Mouse (Mus musculus): Measurements from ENCODE around the gene Dennd1c.
"Not testable (repeated sequence)": the region's sequence is repeated elsewhere in the genome, so short reads cannot be mapped to it uniquely, and the experiment has no call there.

Dennd1c gene

GRCm38 (mm10) chr17:57051679-57052078 is 26.6 kb downstream of the Dennd1c start:
- in situ Hi-C loops (cut with MboI, MseI), result not testable (repeated sequence)

- in situ Hi-C loops (cut with MboI, MseI), result no loop called here
Measured at GRCm38 (mm10) chr17:57048816-57049215, 29.5 kb downstream of the Dennd1c start.

DNA sequence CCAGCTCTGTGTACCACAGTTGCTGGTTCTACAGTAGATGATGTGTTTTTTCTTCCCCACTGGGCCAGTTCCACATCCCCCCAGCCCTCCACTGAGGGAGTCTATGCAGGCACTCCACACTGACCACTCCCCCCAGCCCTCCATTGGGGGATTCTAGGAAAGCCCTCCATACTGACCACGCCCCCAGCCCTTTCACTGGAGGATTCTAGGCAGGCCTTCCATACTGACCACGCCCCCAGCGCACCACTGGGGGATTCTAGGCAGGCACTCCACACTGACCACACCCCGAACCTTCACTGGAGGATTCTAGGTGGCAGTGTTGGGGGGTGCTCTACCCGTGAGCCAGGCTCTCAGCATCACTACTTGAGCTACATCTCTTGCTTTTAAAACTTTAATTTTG is 30.9 kb downstream of the Dennd1c start:
- in situ Hi-C loops (cut with MboI, MseI), result no loop called here

GRCm38 (mm10) chr17:57041554-57041953 is 36.8 kb downstream of the Dennd1c start, which contains the start of gene Slc25a41:
Gene Slc25a41, minus strand, starts transcription at chr17:57041654.
- in situ Hi-C loops (cut with MboI, MseI), result no loop called here

DNA sequence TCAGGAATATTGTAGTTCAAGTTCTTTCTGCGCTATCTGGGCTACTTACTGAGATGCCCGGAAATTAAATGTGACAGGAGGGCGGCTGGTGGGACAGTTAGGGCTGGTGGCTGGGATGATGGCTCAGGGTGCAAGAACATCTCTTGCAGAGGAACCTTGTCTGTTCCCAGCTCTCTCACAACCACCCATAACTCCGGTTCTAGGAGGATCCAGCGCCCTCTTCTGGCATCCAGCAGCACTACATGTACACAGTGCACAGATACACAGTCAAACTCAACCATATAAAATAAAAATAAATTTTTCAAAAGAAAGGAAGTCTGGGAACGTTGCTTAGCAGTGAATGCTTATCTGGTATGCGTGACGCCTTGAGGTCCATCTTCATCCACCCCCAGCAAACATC is 39.3 kb downstream of the Dennd1c start:
- in situ Hi-C loops (cut with MboI, MseI), result no loop called here

DNA sequence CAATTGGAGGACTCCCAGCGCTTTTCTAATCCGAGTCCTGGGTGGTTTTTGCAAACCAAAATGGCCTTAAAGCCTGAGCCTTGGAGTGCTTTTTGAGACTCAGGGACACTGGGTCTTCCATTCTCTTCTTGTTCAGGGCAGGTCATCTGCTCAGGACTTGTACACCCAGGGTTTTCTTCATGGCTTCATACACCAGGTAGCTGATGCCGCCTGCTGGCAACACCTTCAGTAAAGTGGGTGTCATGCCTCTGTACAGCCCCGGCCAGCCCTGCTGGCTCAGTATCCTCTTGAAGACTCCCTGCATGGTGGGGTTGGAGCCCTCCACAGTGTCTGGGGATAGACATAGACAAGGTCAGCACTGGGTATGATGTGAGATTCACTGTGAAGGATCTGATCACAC is 45.5 kb downstream of the Dennd1c start:
- in situ Hi-C loops (cut with MboI, MseI), result no loop called here

- in situ Hi-C loops (cut with MboI, MseI), result no loop called here
Measured at GRCm38 (mm10) chr17:57031661-57032420, 46.5 kb downstream of the Dennd1c start.

- in situ Hi-C loops (cut with MboI, MseI), result no loop called here
Measured at GRCm38 (mm10) chr17:57030931-57031660, 47.2 kb downstream of the Dennd1c start, which contains the start of gene Khsrp. Gene Khsrp, minus strand, starts transcription at chr17:57031522.

GRCm38 (mm10) chr17:57029691-57030090 is 48.6 kb downstream of the Dennd1c start:
- in situ Hi-C loops (cut with MboI, MseI), result no loop called here

DNA sequence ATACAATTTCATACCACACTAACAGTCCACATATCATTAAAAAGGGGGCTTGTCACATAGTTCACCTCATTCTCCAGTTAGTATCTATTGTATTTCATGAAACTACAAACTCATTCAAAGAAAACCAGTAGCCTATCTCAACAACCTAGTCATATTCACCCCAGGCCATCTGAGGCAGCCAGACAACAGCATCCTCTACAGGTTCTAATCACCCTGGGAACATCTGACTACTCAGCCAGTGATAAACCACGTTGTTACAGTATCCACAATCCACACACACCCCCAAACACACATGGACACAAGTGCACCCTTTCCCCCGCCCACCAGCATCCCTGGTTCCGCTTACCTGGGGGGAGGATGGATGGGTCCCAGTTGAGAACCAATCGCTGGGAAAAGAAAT is 50.8 kb downstream of the Dennd1c start:
- in situ Hi-C loops (cut with MboI, MseI), result no loop called here

GRCm38 (mm10) chr17:57020960-57021359 is 57.4 kb downstream of the Dennd1c start:
- in situ Hi-C loops (cut with MboI, MseI), result no loop called here

DNA sequence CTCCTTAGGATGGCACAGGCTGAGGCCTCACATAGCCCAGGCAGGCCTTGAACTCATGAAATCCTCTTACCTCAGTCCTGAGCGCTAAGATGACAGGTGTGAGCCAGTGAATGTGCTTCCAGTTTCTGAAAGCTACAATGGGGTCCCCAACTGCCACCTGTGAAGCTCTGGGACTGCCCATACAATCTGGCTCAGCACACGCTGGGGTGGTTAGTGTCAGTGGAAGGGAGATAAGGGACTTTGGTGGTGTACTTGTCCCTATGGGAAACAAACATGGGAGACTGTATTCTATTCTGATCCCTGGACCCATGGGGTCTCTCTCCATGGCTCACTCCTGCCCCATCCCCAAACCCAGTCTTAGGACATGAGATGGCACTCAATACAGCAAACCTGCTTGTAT is 58.6 kb downstream of the Dennd1c start:
- in situ Hi-C loops (cut with MboI, MseI), result no loop called here
